Mouse (Mus musculus) kidney, adult 9 months (tissue): ENCODE measurements around the gene Zpbp2.
"Not testable (repeated sequence)": the region's sequence is repeated elsewhere in the genome, so short reads cannot be mapped to it uniquely, and the experiment has no call there.

Source experiments
- DNase-seq: peaks from one replicate; pipeline ENCODE4 v3.0.0; 2022

Gene Zpbp2

GRCm38 (mm10) chr11:98590548-98591445 is 39.9 kb downstream of the Zpbp2 start:
- DNase-seq: peak; percentile 61

- no peak for DNase-seq
Measured at GRCm38 (mm10) chr11:98595021-98595420, 44.1 kb downstream of the Zpbp2 start.

- no peak for DNase-seq
Measured at GRCm38 (mm10) chr11:98595473-98595872, 44.6 kb downstream of the Zpbp2 start.

GRCm38 (mm10) chr11:98595955-98596354 is 45.1 kb downstream of the Zpbp2 start:
- DNase-seq: no peak

- peak; percentile 60 for DNase-seq
Measured at GRCm38 (mm10) chr11:98597363-98597762, 46.5 kb downstream of the Zpbp2 start.

- no peak for DNase-seq
Measured at GRCm38 (mm10) chr11:98597991-98598390, 47.1 kb downstream of the Zpbp2 start, which contains the start of gene Lrrc3c. Lrrc3c (plus strand) TSS chr11:98598291.

- no peak for DNase-seq
Measured at GRCm38 (mm10) chr11:98598851-98599290, 48.0 kb downstream of the Zpbp2 start.

- DNase-seq: no peak
Measured at GRCm38 (mm10) chr11:98599291-98599690, 48.4 kb downstream of the Zpbp2 start.

- DNase-seq: no peak
Measured at GRCm38 (mm10) chr11:98602090-98602690, 51.3 kb downstream of the Zpbp2 start.

- no peak for DNase-seq
Measured at GRCm38 (mm10) chr11:98603953-98604352, 53.1 kb downstream of the Zpbp2 start.

GRCm38 (mm10) chr11:98604911-98605310 is 54.0 kb downstream of the Zpbp2 start:
- not testable (repeated sequence) for DNase-seq

GRCm38 (mm10) chr11:98606763-98607162 is 55.9 kb downstream of the Zpbp2 start:
- DNase-seq: peak; percentile 60
